ENCODE assay signal across 28 mouse cellular contexts in genomic region chr16:48738429-48738828, GRCm38 (mm10). TPM values are rescaled to one million over a fixed set of nuclear protein-coding genes. Genes with fewer than 3 reads are reported as not detected.
A peak's percentile ranks its signal among the peaks of the same experiment; 100 is the strongest.
DNase-seq lines count a peak whose midpoint lies in the region; ATAC-seq and TF ChIP-seq lines count a peak whose summit lies in the region.
"Had no signal": no experiment of that assay in that cellular context is flagged by ENCODE, and none has a peak within 500 bp of the region (broad histone marks: within the 10 kb centered on the region; RNA-seq: fewer than 3 reads in every experiment).

No protein-coding gene starts in this region.

- peaks cover 24% of the 10 kb centered on the region for H3K9me3 ChIP-seq in CH12.LX (replicated peaks; ENCODE audit: low read length)
- H3K9me3 ChIP-seq in hindbrain, embryonic 12.5 days (replicated peaks): no peaks in the 10 kb centered on the region
- H3K9me3 ChIP-seq: embryonic facial prominence, embryonic 13.5 days; embryonic facial prominence, embryonic 15.5 days; forebrain, embryonic 13.5 days; forebrain, embryonic 15.5 days had no signal

- TF ChIP-seq POLR2A in CH12.LX (IDR thresholded peaks at IDR 0.05; ENCODE audit: low read depth, low read length) (no peak), myocyte (IDR thresholded peaks at IDR 0.05; ENCODE audit: insufficient read length, low read depth) (no peak)

- no peak for TF ChIP-seq RAD21 in CH12.LX (IDR thresholded peaks at IDR 0.05; ENCODE audit: low read depth, low read length)

- H3K36me3 ChIP-seq in CH12.LX (replicated peaks in 1 of 2; ENCODE audit: control insufficient read depth in 1 of 2, insufficient read depth in 1 of 2, low read length in 1 of 2) (no peaks in the 10 kb centered on the region), myocyte (ENCODE audit: control insufficient read depth, insufficient read depth) (no peaks in the 10 kb centered on the region)
- H3K36me3 ChIP-seq in hindbrain, embryonic 12.5 days: no peaks in the 10 kb centered on the region
- H3K36me3 ChIP-seq: embryonic facial prominence, embryonic 13.5 days; embryonic facial prominence, embryonic 15.5 days; forebrain, embryonic 15.5 days had no signal

- H3ac ChIP-seq in myocyte (ENCODE audit: control insufficient read depth, insufficient read length): no peak overlapping the region

- in situ Hi-C loops in CH12.LX (cut with MboI; ENCODE audit: low pct_ligation_motif_present, low pct_unique_long_range_greater_than_20kb, low sequenced_read_pairs): no loop called here

- 92% methylated on average over 2 of the region's 2 CpGs for WGBS in hindbrain, embryonic 12.5 days

- no peak overlapping the region for H3K27ac ChIP-seq in CH12.LX (ENCODE audit: insufficient read depth, low read depth)
- no peak overlapping the region for H3K27ac ChIP-seq in hindbrain, embryonic 12.5 days
- H3K27ac ChIP-seq: embryonic facial prominence, embryonic 13.5 days; embryonic facial prominence, embryonic 15.5 days; forebrain, embryonic 13.5 days; forebrain, embryonic 15.5 days had no signal

- dilution Hi-C loops in CH12.LX (cut with MboI; ENCODE audit: extremely low pct_ligation_motif_present, extremely low pct_unique_long_range_greater_than_20kb, low sequenced_read_pairs): no loop called here

- ATAC-seq in hindbrain, embryonic 12.5 days (ENCODE audit: low FRiP score): no peak
- ATAC-seq: CD4-positive, CD25-positive, alpha-beta regulatory T cell, adult 4 months; forebrain, embryonic 13.5 days; forebrain, embryonic 15.5 days; forebrain, postnatal 0 days had no signal

- no peak for TF ChIP-seq CTCF in CH12.LX (conservative IDR thresholded peaks at IDR 0.05 in 1 of 2, IDR thresholded peaks at IDR 0.05 in 1 of 2; ENCODE audit: low read depth in 2 of 2, low read length in 2 of 2)

- peaks cover 4 to 13% of the 10 kb centered on the region in 2 experiments; a peak in 2 of 4 replicates for H3K4me1 ChIP-seq in CH12.LX (ENCODE audit: control insufficient read depth in 1 of 2, insufficient read depth in 2 of 2)
- no peaks in the 10 kb centered on the region for H3K4me1 ChIP-seq in hindbrain, embryonic 12.5 days
- H3K4me1 ChIP-seq: embryonic facial prominence, embryonic 13.5 days; embryonic facial prominence, embryonic 15.5 days; forebrain, embryonic 13.5 days; forebrain, embryonic 15.5 days had no signal

- no peak for TF ChIP-seq EP300 in CH12.LX (IDR thresholded peaks at IDR 0.05; ENCODE audit: low read length)

- H3K4me3 ChIP-seq in CH12.LX (replicated peaks in 1 of 3; ENCODE audit: low read depth in 2 of 3, low read length in 2 of 3, poor library complexity in 1 of 3): no peak overlapping the region
- H3K4me3 ChIP-seq in myocyte: no peak overlapping the region
- no peak overlapping the region for H3K4me3 ChIP-seq in hindbrain, embryonic 12.5 days
- H3K4me3 ChIP-seq: embryonic facial prominence, embryonic 13.5 days; embryonic facial prominence, embryonic 15.5 days; forebrain, embryonic 13.5 days; forebrain, embryonic 15.5 days had no signal

- DNase-seq in CH12.LX (ENCODE audit: extremely low read depth) (no peak), NIH3T3 (ENCODE audit: low read depth) (peak; percentile 80)
- no peak for DNase-seq in right cerebral cortex, postnatal 25 days
- no peak for DNase-seq in urinary bladder, adult 18-20 months (ENCODE audit: low spot score in 2 of 2)
- DNase-seq: adrenal gland, adult 2 months; adrenal gland, postnatal 10 days; adrenal gland, postnatal 25 days; B cell, adult 2 months; cerebellum, adult 11 months; cerebellum, adult 18-20 months; cerebellum, adult 8-10 months; cerebellum, adult 9-11 months; cerebellum, postnatal 14 days; cerebellum, postnatal 36 days; embryo, embryonic 11 days; forebrain, postnatal 0 days had no signal

- no peak overlapping the region for H3K9ac ChIP-seq in CH12.LX (ENCODE audit: insufficient read depth, low read depth)
- H3K9ac ChIP-seq in hindbrain, embryonic 12.5 days: no peak overlapping the region
- H3K9ac ChIP-seq: embryonic facial prominence, embryonic 13.5 days; embryonic facial prominence, embryonic 15.5 days; forebrain, embryonic 13.5 days; forebrain, embryonic 15.5 days; forebrain, postnatal 0 days had no signal

- H3K4me2 ChIP-seq in CH12.LX (ENCODE audit: insufficient read depth, low read depth, poor library complexity, severe bottlenecking) (no peak overlapping the region), myocyte (ENCODE audit: low read depth) (no peak overlapping the region)
- H3K4me2 ChIP-seq in hindbrain, embryonic 12.5 days (replicated peaks): no peak overlapping the region
- H3K4me2 ChIP-seq: embryonic facial prominence, embryonic 13.5 days; embryonic facial prominence, embryonic 15.5 days; forebrain, embryonic 13.5 days; forebrain, embryonic 15.5 days had no signal

- H3K27me3 ChIP-seq in CH12.LX (replicated peaks) (no peaks in the 10 kb centered on the region), myocyte (ENCODE audit: control insufficient read depth, insufficient read depth, insufficient read length) (no peaks in the 10 kb centered on the region)
- no peaks in the 10 kb centered on the region for H3K27me3 ChIP-seq in hindbrain, embryonic 12.5 days
- H3K27me3 ChIP-seq: embryonic facial prominence, embryonic 13.5 days; embryonic facial prominence, embryonic 15.5 days; forebrain, embryonic 13.5 days; forebrain, embryonic 15.5 days had no signal

- H3K79me2 ChIP-seq in CH12.LX (replicated peaks; ENCODE audit: control insufficient read depth, extremely low read depth, insufficient read depth, poor library complexity, severe bottlenecking): no peaks in the 10 kb centered on the region
- H3K79me2 ChIP-seq in myocyte (ENCODE audit: control insufficient read depth, insufficient read depth): no peaks in the 10 kb centered on the region

TF ChIP-seq in CH12.LX, 34 proteins besides CTCF, POLR2A, EP300 and RAD21:
- TF ChIP-seq IRF4 (IDR thresholded peaks at IDR 0.05; ENCODE audit: low read depth, low read length) (peak; percentile 22; the same call in 1 of the 2 replicates), CHD1 (IDR thresholded peaks at IDR 0.05; ENCODE audit: low read depth, low read length) (no peak), MEF2A (IDR thresholded peaks at IDR 0.05; ENCODE audit: borderline replicate concordance, low read depth, low read length) (peak; percentile 24; the same call in 1 of the 2 replicates)
TF ChIP-seq in CH12.LX: peak in this region for 2.

TF ChIP-seq in myocyte, 11 proteins besides CTCF, POLR2A, EP300 and RAD21:
- TF ChIP-seq POLR2AphosphoS2 (IDR thresholded peaks at IDR 0.05; ENCODE audit: insufficient read length, low read depth) (no peak), MYOD1 (IDR thresholded peaks at IDR 0.05; ENCODE audit: control insufficient read depth in 1 of 3, insufficient read length in 2 of 3, low read depth in 2 of 3) (no peak), CEBPB (IDR thresholded peaks at IDR 0.05; ENCODE audit: insufficient read depth, poor library complexity, severe bottlenecking) (peak; percentile 59; the same call in 1 of the 2 replicates), TCF12 (IDR thresholded peaks at IDR 0.05; ENCODE audit: insufficient read depth, poor library complexity, severe bottlenecking) (no peak)

RNA-seq across cellular contexts. Expression of gene Trat1, which starts 33.4 kb away (rescaled TPM):
- not detected in 2 replicates for total RNA-seq in CH12.LX (2012; rRNA removed)
- total RNA-seq in CH12.LX (2014; rRNA removed): not detected in 2 replicates
- not detected in 2 replicates for polyA plus RNA-seq in CH12.LX (2012; ENCODE audit: insufficient read length, low read depth)
- not detected for polyA plus RNA-seq in myocyte (2012; fragmentation: generic; extraction: Trizol)
- polyA plus RNA-seq in hindbrain, embryonic 12.5 days (2016; fragmentation: Nextera tagmentation; extraction: Ambion mirVana): not detected in 2 replicates
- total RNA-seq: adrenal gland, adult 2 months; adrenal gland, postnatal 4 days; ES-E14; MEL had no signal
- polyA plus RNA-seq: adrenal gland, adult 2 months; embryonic facial prominence, embryonic 11.5 days; embryonic facial prominence, embryonic 13.5 days; embryonic facial prominence, embryonic 15.5 days; forebrain, embryonic 11.5 days; forebrain, embryonic 13.5 days; forebrain, embryonic 15.5 days; forebrain, postnatal 0 days had no signal
